Mouse (Mus musculus) G1E-ER4 (cell line): ENCODE measurements around the gene Rbm41. TPM values are rescaled to one million over a fixed set of nuclear protein-coding genes. Genes with fewer than 3 reads are reported as not detected.

Experiments used
- GATA1 ChIP-seq: IDR thresholded peaks from one replicate; pipeline ENCODE4 v1.8.0; 2012; ENCODE audit warnings: low read length, inconsistent platforms
- polyA plus RNA-seq: library from polyadenylated mRNA; stranded (reverse); fragments of >175 nt; gene quantifications from 2 replicates; pipeline ENCODE4 v1.2.3, GENCODE M21; 2012

Rbm41 gene
- not detected in 2 replicates for polyA plus RNA-seq

DNA sequence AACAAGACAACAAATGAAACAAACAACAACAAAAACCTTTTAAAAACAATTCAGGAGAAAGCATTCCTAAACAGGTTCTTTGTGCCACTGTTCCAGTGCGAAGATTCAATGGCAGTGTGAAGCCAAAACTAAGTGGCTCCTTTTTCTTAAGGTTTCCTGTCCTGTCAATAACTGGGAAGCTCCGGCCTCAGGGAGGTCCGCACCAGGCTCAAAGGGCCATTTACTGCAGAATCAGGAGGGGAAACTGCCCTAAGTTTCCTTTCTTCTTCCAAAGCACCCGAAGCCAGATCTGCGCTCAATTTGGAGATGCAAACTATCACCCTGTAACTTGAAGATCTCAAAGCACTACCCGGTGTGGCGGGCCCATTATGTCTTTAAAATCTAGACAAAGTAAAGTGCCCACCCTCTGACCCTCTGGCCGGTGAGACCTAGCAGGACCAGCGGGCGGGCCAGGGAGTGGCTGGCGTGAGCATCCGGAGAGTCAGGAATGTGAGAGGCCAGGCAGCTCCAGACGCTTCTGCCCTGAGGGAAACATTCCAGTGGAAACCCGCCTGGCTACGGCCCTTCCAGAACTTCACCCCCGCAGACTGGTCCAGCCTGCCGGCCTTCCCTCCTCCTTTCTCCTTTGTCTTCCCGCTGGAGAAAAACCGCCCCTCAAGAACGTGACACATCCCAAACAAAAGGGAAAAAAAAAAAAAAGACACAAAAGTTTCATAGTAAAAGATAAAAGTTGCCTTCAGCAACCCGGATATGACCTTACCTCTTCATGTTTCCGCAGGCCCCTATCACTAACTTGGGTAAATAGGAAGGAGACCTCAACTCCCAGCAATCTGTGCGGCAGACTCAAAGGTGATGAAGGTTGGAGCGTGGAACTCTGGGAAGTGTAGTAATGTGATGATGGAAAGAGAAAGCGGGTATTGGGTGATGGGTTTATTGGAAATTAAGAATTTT lies at the start of gene Rbm41:
TSS of gene Rbm41 (minus strand) at position 856 of the 951 bp plus-strand sequence.
- no peak for TF ChIP-seq GATA1

DNA sequence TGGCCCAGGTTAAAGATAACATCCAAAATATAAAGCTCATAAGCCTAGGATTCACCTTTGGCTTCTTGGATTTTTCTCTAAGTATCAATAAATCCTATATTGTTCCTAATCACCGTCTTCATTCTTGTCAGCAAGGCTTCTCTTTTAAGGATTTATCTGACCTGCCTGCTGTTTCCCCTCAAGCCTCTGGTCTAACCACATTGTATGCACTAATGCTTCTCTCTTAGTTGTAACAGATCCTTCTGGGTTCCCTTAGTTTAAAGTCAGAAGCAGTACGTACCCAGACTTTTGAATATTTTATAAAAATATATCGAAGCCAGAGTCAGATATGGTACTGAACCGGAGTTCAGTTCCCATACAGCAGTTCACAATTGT lies 283 bp upstream of the Rbm41 start:
- no peak for TF ChIP-seq GATA1

DNA sequence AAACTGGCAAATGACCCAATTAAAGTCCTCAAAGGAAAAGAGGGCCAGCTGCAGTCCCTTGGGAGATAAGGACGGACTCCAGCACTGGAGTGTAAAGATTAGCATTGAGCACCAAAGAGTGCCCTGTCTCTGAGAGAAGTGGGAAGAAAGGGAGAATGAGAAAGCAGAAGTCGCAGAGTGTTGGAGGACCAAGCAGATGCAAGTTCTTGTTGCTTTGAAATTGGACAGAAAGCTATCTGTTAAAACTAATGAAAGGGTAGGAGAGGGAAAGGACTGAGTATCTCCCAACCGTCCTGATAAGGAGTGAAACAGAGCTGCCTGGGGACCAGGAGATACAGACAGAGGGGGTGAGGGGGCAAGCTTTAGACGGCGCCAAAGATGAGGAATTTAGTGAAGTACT lies 16.3 kb downstream of the Rbm41 start:
- no peak for TF ChIP-seq GATA1

DNA sequence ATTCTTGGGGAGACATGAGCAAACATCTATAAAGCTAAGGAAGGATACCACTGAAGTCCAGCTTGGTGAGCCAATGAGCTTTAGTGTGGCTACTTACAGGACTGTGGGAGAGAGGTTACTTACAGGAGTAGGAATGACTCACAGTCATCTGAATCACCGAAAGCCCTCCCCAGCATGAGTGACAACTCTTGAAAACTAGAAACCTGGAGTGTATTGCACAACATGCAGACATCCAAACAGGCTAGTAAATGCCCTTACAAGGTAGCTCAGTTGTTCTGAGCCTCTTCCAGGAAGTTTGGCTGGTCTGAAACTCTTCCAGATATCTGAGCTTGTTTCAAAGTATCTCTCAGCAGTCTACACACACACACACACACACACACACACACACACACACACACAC lies 64.9 kb downstream of the Rbm41 start:
- no peak for TF ChIP-seq GATA1

DNA sequence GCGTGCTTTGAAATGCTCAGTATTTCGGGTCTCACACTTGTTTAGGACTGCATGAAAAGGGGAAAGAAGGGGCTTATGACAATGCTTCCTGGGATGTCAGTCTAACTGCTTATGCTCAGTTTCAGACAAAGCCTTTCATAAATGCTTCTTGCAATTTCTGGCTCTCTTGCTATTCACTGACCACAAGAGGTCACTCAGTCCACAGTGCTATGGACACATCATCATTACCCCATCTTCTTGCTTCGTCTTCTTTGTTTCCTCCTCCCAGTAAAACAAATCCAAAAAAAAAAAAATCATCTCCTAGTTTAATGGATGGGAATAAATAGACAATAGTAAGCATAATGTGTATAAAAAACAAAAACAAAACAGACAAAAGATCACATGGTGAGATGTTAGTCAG lies 65.9 kb downstream of the Rbm41 start:
- no peak for TF ChIP-seq GATA1

DNA sequence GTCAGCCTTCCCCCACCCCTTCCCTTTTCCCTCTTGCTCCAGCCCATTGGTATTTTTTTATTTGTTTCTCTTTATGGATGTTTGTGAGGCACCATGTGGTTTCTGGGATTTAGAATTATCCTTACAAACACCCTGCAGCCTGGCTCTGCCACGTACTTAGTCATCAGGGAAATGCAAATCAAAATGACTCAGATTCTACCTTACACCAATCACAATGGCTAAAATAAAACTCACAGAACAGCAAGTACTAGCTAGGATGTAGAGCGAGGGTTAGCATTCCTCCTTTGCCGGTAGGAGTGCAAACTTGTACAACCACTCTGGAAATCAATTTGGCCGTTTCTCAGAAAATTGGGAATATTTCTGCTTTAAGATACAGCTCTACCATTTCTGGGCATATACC lies 77.8 kb downstream of the Rbm41 start:
- TF ChIP-seq GATA1: no peak

DNA sequence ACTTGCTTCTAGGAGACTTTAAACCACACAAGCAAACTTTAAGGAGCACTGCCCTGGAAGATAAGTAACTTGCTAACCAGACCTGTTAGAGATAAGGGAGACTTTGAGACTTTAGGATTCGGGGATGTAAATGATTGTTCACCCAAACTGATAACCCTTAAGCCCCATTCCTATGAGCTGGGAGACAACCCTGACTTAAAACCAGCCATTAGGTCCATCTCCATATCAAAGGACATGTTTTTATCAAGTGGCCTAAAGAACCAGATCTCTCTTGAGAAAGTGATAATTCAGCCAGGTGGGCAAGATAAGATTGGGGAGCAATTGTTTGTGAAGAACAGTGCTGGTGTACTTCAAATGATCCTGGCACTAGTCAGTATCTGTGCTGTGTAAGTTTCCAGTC lies 107.0 kb downstream of the Rbm41 start:
- TF ChIP-seq GATA1: no peak

DNA sequence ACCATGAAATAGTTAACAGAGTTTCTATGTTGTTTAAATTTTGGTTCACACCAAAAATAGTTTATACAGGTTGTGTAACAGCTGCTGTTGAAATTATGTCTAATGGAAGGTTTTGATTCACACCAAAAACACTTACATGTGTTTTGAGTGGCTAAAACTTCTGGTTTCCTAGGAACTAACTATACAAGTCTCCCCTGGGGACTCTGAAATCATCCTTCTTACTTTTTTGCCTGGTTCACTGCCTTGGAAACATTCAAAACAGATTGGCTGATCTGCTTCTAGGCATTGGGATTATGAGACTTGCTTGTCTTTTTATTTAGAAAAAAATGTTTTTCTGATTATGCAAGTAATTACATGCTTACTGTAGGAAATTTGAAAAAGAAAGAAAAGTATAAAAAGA lies 115.2 kb downstream of the Rbm41 start:
- TF ChIP-seq GATA1: no peak

DNA sequence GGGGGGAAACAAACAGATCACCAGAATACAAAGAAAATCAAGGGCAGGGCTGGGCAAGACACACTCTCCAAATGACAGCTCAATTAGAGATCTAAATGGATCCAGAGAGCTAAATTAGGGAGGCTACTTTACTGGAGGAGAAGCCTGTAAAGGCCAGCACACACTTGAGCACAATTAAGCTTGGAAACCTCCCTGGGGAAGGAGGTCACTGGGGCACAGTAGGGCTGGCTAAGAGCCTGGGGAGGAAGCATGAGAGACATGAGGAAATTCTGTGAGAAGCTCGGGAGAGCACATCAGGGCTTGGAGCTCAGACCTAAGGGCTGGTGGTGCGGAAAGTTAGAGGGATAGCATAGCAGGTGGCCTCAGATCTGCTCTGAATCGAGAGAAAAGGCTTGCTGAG lies 120.5 kb downstream of the Rbm41 start:
- TF ChIP-seq GATA1: no peak

DNA sequence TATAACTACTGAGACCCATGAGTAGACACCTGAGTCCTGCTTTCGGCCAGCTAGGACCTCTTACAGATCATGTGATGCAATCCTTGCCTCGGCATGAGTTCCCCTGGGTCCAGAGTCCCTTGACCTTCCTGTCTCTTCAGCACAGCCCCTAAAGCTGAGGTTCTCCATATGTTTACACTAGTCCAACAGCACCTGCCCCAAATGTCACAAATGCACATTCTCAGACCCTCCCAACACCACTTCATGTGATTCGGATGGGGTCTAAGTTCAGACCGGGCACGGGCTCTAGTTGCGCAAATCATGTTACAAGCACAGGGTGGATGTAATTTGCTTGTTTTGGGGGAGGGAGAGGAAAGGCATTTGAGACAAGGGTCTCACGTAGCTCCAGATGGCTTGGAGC lies 121.3 kb downstream of the Rbm41 start:
- no peak for TF ChIP-seq GATA1

DNA sequence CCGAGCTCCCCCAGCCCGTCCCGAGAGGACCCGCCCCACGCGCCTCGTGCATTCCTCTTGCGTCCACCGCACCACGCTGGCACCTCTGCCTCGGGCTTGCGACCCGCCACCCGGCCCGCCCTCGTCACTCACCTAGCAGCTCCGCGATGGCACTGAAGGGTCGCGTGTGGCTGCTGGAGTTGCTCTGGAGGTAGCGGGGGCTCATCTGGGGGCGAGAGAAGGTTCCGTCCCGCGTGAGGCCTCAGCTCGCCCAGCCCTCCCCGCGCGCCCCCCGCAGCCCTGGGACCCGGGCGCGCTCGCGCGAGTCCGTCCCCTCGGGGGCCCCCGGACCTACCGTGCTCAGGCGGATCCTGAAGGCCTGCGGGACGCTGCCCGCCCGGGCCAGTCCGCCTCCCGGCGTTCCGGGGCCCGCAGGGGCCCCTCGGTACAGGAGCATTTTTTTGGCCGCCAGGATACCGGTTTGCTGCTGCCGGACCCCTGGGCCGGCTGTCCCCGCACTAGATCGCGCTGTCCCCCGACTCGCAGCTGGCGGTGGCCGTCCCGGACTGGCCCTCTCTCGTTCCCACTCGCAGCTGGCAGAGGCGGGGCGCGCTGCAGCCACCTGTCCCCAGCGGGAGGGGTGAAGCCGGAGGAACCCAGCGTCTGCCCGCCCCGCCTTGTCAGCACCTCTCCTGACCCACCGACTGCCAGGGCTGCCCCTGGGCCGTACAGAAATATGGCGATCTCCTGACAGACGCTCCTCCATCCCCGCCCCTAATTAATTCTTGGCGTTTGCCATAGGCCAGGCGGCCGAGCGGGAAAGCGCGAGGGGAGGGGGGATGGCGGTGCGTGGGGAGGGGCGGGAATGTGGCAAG lies 127.2 kb downstream of the Rbm41 start, which contains the start of gene Morc4:
TSS of gene Morc4 (minus strand) at position 740 of the 854 bp plus-strand sequence.
- TF ChIP-seq GATA1: no peak

DNA sequence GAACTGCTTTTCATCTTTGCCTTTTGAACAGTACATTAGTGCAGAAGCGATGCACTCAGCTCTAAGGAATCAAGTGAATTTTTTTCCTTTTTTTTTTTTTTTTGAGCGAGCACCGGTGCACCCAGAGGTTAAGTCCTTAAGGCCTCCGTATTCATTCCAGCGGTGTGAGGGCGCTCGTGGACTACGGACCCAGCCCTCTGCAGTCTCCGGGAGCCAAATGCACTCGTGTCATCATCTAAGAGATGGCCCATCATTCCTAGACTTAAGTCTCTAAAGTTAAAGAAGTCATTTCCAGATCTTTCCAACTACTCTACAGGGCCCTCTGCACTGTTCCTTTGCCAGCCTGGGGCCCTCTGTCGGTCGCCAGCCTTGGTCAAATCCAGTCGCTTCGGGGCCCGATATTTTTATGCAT lies 128.1 kb downstream of the Rbm41 start:
- no peak for TF ChIP-seq GATA1

DNA sequence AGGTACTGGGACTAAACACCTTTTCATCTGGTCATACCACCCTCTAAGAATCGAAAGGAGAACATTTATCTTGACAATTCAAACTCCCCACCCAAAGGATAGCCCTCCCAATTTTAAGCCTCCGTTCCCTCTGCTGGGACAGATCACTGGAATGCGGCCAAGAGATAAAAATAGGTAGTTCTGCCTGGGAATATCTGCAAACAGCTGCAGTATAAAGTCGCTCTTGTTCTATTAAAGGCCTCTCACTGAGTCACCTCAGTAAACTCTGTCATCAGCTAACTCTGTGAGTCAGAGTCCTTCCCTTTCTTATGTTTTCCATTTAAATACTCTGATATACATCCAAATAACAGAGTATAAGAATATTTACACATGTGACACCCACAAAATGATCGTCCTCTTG lies 139.0 kb downstream of the Rbm41 start:
- no peak for TF ChIP-seq GATA1

DNA sequence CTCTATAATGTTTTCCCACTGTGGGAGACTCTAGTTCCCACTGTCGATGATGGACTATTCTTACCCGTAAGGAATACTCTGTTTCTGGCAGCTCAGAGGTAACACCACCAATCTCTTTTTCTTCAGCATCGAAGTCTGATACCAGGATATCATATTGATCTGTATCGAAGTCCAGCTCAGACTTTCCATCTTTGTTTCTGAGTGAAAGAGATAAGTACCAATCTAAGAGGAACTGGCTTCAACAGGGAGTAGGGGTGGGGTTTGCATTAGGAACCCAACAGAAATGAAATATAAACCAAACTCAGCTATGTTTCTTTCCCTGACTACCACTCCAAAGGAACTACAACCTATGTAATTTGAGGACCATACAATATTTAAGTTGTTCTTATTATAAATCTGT lies 143.6 kb downstream of the Rbm41 start:
- no peak for TF ChIP-seq GATA1

DNA sequence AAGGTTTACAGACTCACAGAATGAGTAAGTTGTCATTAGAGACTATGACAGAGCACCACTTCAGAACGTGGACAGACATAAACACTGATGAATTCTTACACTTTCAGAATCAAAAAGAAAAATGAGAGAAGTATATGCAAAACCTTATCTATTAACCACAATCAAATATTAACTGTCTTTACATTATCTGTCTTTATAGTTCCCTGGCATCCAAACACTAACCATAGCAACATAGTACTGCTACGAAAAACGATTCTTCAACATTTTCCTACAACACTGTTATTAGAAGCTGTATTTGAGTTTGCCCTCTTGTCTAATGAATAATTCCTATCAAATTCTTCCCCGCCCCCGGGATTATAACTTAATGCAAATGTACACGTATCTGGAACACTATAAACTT lies 157.3 kb downstream of the Rbm41 start:
- TF ChIP-seq GATA1: no peak

Other genes with a start within 250 kb of the Rbm41 start
- 0.21 TPM in 1 of 2 replicates, not detected in the other for gene Ripply1, start 216.2 kb downstream of the Rbm41 start, polyA plus RNA-seq
- not detected in 2 replicates for gene Cldn2, start 197.8 kb downstream of the Rbm41 start, polyA plus RNA-seq
- 6.5 and 6.7 TPM in 2 replicates for gene Morc4, start 126.9 kb downstream of the Rbm41 start, polyA plus RNA-seq
- gene Nup62cl, start 64.1 kb upstream of the Rbm41 start, polyA plus RNA-seq: not detected in 2 replicates
- not detected in 2 replicates for gene Pih1h3b, start 64.3 kb upstream of the Rbm41 start, polyA plus RNA-seq